Mouse (Mus musculus): ENCODE results near the gene Clybl. TPM values are rescaled to one million over a fixed set of nuclear protein-coding genes. Genes with fewer than 3 reads are reported as not detected.

The Clybl gene
- polyA plus RNA-seq, 1 experiment from 2014 or later, result 13.6 TPM

GRCm38 (mm10) chr14:122256261-122256634 is 74.7 kb downstream of the Clybl start:
- 4% methylated on average over 8 of the region's 8 CpGs for WGBS
- Histone ChIP-seq H3K4me3 (no peak overlapping the region), H3K9me3 (no peaks in the 10 kb centered on the region), H3K4me1 (peaks cover 20% of the 10 kb centered on the region), H3K4me2 (replicated peaks) (peak overlapping the region; percentile 49), H3K36me3 (no peaks in the 10 kb centered on the region), H3K27me3 (peaks cover 77% of the 10 kb centered on the region), H3K9ac (no peak overlapping the region), H3K27ac (no peak overlapping the region)
- ATAC-seq (ENCODE audit: low FRiP score, low read depth), result no peak

- Histone ChIP-seq H3K9me3 (no peaks in the 10 kb centered on the region), H3K36me3 (no peaks in the 10 kb centered on the region), H3K27me3 (peaks cover 80% of the 10 kb centered on the region), H3K4me1 (peaks cover 22% of the 10 kb centered on the region), H3K4me3 (no peak overlapping the region), H3K4me2 (replicated peaks) (no peak overlapping the region), H3K9ac (no peak overlapping the region), H3K27ac (no peak overlapping the region)
- WGBS, result 33% methylated on average over 5 of the region's 5 CpGs
- ATAC-seq (ENCODE audit: low FRiP score, low read depth), result no peak
Observed at GRCm38 (mm10) chr14:122258297-122258696, 76.8 kb downstream of the Clybl start.

GRCm38 (mm10) chr14:122261250-122261649 is 79.7 kb downstream of the Clybl start:
- H3K27me3 ChIP-seq, result peaks cover 56% of the 10 kb centered on the region
- H3K9me3 ChIP-seq, result no peaks in the 10 kb centered on the region
- WGBS, result 86% methylated on average over 1 of the region's 1 CpGs
- H3K4me2 ChIP-seq (replicated peaks), result no peak overlapping the region
- ATAC-seq (ENCODE audit: low FRiP score, low read depth), result no peak
- no peak overlapping the region for H3K4me3 ChIP-seq
- H3K36me3 ChIP-seq, result no peaks in the 10 kb centered on the region
- no peak overlapping the region for H3K27ac ChIP-seq
- H3K4me1 ChIP-seq, result peaks cover 12% of the 10 kb centered on the region
- H3K9ac ChIP-seq, result no peak overlapping the region

GRCm38 (mm10) chr14:122262851-122263659 is 81.6 kb downstream of the Clybl start:
- no peak overlapping the region for H3K9ac ChIP-seq

GRCm38 (mm10) chr14:122265214-122265613 is 83.7 kb downstream of the Clybl start:
- no peaks in the 10 kb centered on the region for H3K9me3 ChIP-seq
- WGBS, result 58% methylated on average over 7 of the region's 7 CpGs
- no peak overlapping the region for H3K4me3 ChIP-seq
- no peaks in the 10 kb centered on the region for H3K36me3 ChIP-seq
- no peak overlapping the region for H3K4me2 ChIP-seq (replicated peaks)
- 0 out of 2 replicates have a peak, but pooled peaks cover 10% of the 10 kb centered on the region for H3K4me1 ChIP-seq
- peaks cover 27% of the 10 kb centered on the region for H3K27me3 ChIP-seq
- no peak overlapping the region for H3K27ac ChIP-seq
- ATAC-seq (ENCODE audit: low FRiP score, low read depth), result no peak
- no peak overlapping the region for H3K9ac ChIP-seq

More at GRCm38 (mm10) chr14:122262851-122263659, 81.6 kb downstream of the Clybl start:
- Histone ChIP-seq H3K36me3 (no peaks in the 10 kb centered on the region), H3K9me3 (no peaks in the 10 kb centered on the region), H3K4me2 (replicated peaks) (no peak overlapping the region), H3K27ac (no peak overlapping the region), H3K27me3 (peaks cover 41% of the 10 kb centered on the region), H3K4me1 (0 out of 2 replicates have a peak, but pooled peaks cover 10% of the 10 kb centered on the region), H3K4me3 (no peak overlapping the region)
- WGBS, result 20% methylated on average over 16 of the region's 16 CpGs
- ATAC-seq (ENCODE audit: low FRiP score, low read depth), result no peak

- H3K4me2 ChIP-seq (replicated peaks), result no peak overlapping the region
- no peak for ATAC-seq (ENCODE audit: low FRiP score, low read depth)
- peaks cover 23% of the 10 kb centered on the region for H3K27me3 ChIP-seq
- H3K27ac ChIP-seq, result no peak overlapping the region
- H3K9ac ChIP-seq, result no peak overlapping the region
- H3K4me3 ChIP-seq, result no peak overlapping the region
- no peaks in the 10 kb centered on the region for H3K9me3 ChIP-seq
- H3K4me1 ChIP-seq, result peaks cover 19% of the 10 kb centered on the region
- no peaks in the 10 kb centered on the region for H3K36me3 ChIP-seq
- WGBS, result 36% methylated on average over 4 of the region's 4 CpGs
Observed at GRCm38 (mm10) chr14:122267590-122267989, 86.1 kb downstream of the Clybl start.

- no peaks in the 10 kb centered on the region for H3K9me3 ChIP-seq
- peaks cover 11% of the 10 kb centered on the region for H3K4me1 ChIP-seq
- H3K9ac ChIP-seq, result no peak overlapping the region
- WGBS, result 44% methylated on average over 14 of the region's 14 CpGs
- peaks cover 19% of the 10 kb centered on the region for H3K27me3 ChIP-seq
- ATAC-seq (ENCODE audit: low FRiP score, low read depth), result no peak
- H3K4me3 ChIP-seq, result no peak overlapping the region
- H3K36me3 ChIP-seq, result no peaks in the 10 kb centered on the region
- H3K4me2 ChIP-seq (replicated peaks), result no peak overlapping the region
- H3K27ac ChIP-seq, result no peak overlapping the region
Observed at GRCm38 (mm10) chr14:122271104-122271746, 89.7 kb downstream of the Clybl start.

- H3K9me3 ChIP-seq, result no peaks in the 10 kb centered on the region
- WGBS, result 94% methylated on average over 8 of the region's 8 CpGs
- ATAC-seq (ENCODE audit: low FRiP score, low read depth), result no peak
- H3K27ac ChIP-seq, result no peak overlapping the region
- peaks cover 9% of the 10 kb centered on the region for H3K4me1 ChIP-seq
- no peak overlapping the region for H3K9ac ChIP-seq
- no peak overlapping the region for H3K4me2 ChIP-seq (replicated peaks)
- no peak overlapping the region for H3K4me3 ChIP-seq
- no peaks in the 10 kb centered on the region for H3K36me3 ChIP-seq
- peaks cover 39% of the 10 kb centered on the region for H3K27me3 ChIP-seq
Observed at GRCm38 (mm10) chr14:122277142-122277541, 95.6 kb downstream of the Clybl start.

GRCm38 (mm10) chr14:122279462-122280308 is 98.2 kb downstream of the Clybl start:
- WGBS, result 71% methylated on average over 16 of the region's 16 CpGs
- Histone ChIP-seq H3K4me2 (replicated peaks) (no peak overlapping the region), H3K4me1 (0 out of 2 replicates have a peak, but pooled peaks cover 4% of the 10 kb centered on the region), H3K27me3 (peaks cover 45% of the 10 kb centered on the region), H3K9me3 (no peaks in the 10 kb centered on the region), H3K36me3 (no peaks in the 10 kb centered on the region), H3K9ac (no peak overlapping the region), H3K27ac (no peak overlapping the region), H3K4me3 (no peak overlapping the region)
- ATAC-seq (ENCODE audit: low FRiP score, low read depth), result no peak

GRCm38 (mm10) chr14:122280309-122281071 is 99.0 kb downstream of the Clybl start:
- H3K9ac ChIP-seq, result peak overlapping the region; percentile 25; the same call in 1 of the 2 replicates
- ATAC-seq (ENCODE audit: low FRiP score, low read depth), result no peak
- H3K27ac ChIP-seq, result no peak overlapping the region
- peaks cover 45% of the 10 kb centered on the region for H3K27me3 ChIP-seq
- H3K4me2 ChIP-seq (replicated peaks), result no peak overlapping the region
- H3K9me3 ChIP-seq, result no peaks in the 10 kb centered on the region
- H3K36me3 ChIP-seq, result no peaks in the 10 kb centered on the region
- H3K4me1 ChIP-seq, result 0 out of 2 replicates have a peak, but pooled peaks cover 4% of the 10 kb centered on the region
- 40% methylated on average over 21 of the region's 21 CpGs for whole genome bisulfite sequencing
- H3K4me3 ChIP-seq, result no peak overlapping the region

- 36% methylated on average over 9 of the region's 9 CpGs for WGBS
- no peak for ATAC-seq (ENCODE audit: low FRiP score, low read depth)
- peaks cover 45% of the 10 kb centered on the region for H3K27me3 ChIP-seq
- H3K36me3 ChIP-seq, result no peaks in the 10 kb centered on the region
- H3K4me1 ChIP-seq, result 0 out of 2 replicates have a peak, but pooled peaks cover 4% of the 10 kb centered on the region
- peak overlapping the region; percentile 25; the same call in 1 of the 2 replicates for H3K9ac ChIP-seq
- no peak overlapping the region for H3K27ac ChIP-seq
- H3K4me3 ChIP-seq, result no peak overlapping the region
- no peak overlapping the region for H3K4me2 ChIP-seq (replicated peaks)
- H3K9me3 ChIP-seq, result no peaks in the 10 kb centered on the region
Observed at GRCm38 (mm10) chr14:122281072-122281634, 99.6 kb downstream of the Clybl start.

Measured in limb, embryonic 13.5 days (tissue).